Mouse (Mus musculus): ENCODE results near the gene Tjp3.

- TF ChIP-seq POLR2A (IDR thresholded peaks at IDR 0.05; ENCODE audit: control insufficient read depth, extremely low read depth, insufficient read depth, low read length, poor library complexity), result no peak
- TF ChIP-seq CTCF (IDR thresholded peaks at IDR 0.05; ENCODE audit: borderline replicate concordance, control insufficient read depth, extremely low read depth, insufficient read depth, low read length, poor library complexity), result no peak
Observed at GRCm38 (mm10) chr10:81340551-81341332, 49.4 kb upstream of the Tjp3 start.

All from thymus, adult 2 months (tissue).